Mouse (Mus musculus): ENCODE measurements at regions not wholly inside any gene's neighbourhood (a gene's known extent, or its start where the extent isn't known, plus 50 kb on each side); places are given as distances from the start of the nearest gene placed in this dataset.

GRCm38 (mm10) chr2:169311821-169312220, 275.7 kb downstream of the Gm11011 start:
- Histone ChIP-seq H3K27me3 (no peaks in the 10 kb centered on the region), H3K4me1 (no peaks in the 10 kb centered on the region), H3K4me3 (no peak overlapping the region), H3K27ac (no peak overlapping the region), H3K4me2 (no peak overlapping the region), H3K9me3 (no peaks in the 10 kb centered on the region), H3K9ac (no peak overlapping the region), H3K36me3 (no peaks in the 10 kb centered on the region)
- no peak for ATAC-seq (ENCODE audit: insufficient number of reproducible peaks, low FRiP score, low TSS enrichment, low read depth)
- WGBS: 78% methylated on average over 12 of the region's 12 CpGs

DNA sequence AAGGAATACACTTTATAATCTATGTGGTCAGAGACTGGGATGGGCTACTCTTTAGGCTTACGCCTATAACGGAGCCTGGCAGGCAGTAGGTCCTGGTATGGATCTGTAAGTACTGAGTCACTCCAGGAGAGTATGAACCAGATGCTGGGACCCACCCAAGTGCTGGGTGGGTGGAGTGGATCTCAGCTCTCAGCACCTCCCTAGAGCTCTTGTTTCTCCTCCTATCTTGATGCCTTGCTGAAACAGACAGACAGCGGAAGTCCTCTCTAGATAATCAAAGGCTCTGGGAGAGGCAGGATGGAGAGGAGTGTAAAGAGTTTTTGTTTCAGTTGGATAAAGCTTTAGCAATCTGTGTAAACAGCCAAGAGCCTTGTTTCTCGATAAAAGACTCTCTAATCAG, 276.2 kb downstream of the Gm11011 start:
- H3K9me3 ChIP-seq: no peaks in the 10 kb centered on the region
- no peaks in the 10 kb centered on the region for H3K27me3 ChIP-seq
- WGBS: 71% methylated on average over 4 of the region's 4 CpGs
- no peak for ATAC-seq (ENCODE audit: insufficient number of reproducible peaks, low FRiP score, low TSS enrichment, low read depth)
- no peak overlapping the region for H3K27ac ChIP-seq
- H3K9ac ChIP-seq: no peak overlapping the region
- H3K4me2 ChIP-seq: no peak overlapping the region
- no peaks in the 10 kb centered on the region for H3K4me1 ChIP-seq
- H3K36me3 ChIP-seq: no peaks in the 10 kb centered on the region
- H3K4me3 ChIP-seq: no peak overlapping the region

DNA sequence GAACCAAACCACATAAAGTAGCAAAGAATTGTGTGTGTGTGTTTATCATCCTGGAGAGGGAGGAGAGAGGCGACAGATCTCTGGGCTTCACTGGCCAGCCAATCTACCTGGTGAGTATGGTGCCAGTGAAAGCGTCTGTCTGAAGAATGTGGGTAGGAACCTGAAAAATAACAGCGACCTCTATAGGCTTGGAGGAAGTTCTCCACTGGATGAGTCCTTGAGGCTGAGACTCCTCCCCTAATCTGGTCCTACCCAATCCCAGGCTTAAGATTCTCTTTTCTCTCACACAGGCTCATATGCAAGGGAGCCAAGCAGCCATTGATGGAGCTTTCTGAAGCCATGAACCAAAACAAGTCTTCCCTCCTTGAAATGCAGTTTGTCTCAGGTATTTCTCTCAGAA, 283.2 kb downstream of the Gm11011 start:
- Histone ChIP-seq H3K4me1 (no peaks in the 10 kb centered on the region), H3K27me3 (no peaks in the 10 kb centered on the region), H3K9ac (no peak overlapping the region), H3K4me3 (no peak overlapping the region), H3K9me3 (no peaks in the 10 kb centered on the region), H3K4me2 (no peak overlapping the region), H3K27ac (no peak overlapping the region), H3K36me3 (no peaks in the 10 kb centered on the region)
- ATAC-seq (ENCODE audit: insufficient number of reproducible peaks, low FRiP score, low TSS enrichment, low read depth): no peak
- 88% methylated on average over 3 of the region's 3 CpGs for WGBS

DNA sequence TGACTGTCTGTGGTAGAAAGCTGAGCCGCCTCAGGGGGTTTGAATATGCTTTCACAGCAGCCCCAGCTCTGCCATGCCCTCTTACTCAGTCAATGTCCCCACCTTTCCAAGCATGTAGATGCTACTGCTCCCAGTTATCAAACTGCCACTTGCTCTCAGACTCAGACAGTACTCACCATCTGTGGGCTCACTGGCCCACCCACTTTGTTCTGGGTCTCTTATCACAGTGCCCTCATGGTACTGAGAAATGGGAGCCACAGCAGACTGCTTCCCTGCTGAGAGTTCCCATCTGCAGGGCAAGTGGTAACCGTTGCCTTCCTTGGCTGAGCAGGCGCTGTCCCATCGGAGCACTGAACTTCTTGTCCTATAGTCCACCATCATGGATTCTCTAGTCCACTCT, 286.6 kb downstream of the Gm11011 start:
- Histone ChIP-seq H3K4me2 (no peak overlapping the region), H3K4me1 (peaks cover 5% of the 10 kb centered on the region; the same call in 1 of the 2 replicates), H3K4me3 (no peak overlapping the region), H3K27me3 (no peaks in the 10 kb centered on the region), H3K27ac (no peak overlapping the region), H3K9ac (no peak overlapping the region), H3K9me3 (no peaks in the 10 kb centered on the region), H3K36me3 (no peaks in the 10 kb centered on the region)
- WGBS: 85% methylated on average over 4 of the region's 4 CpGs
- no peak for ATAC-seq (ENCODE audit: insufficient number of reproducible peaks, low FRiP score, low TSS enrichment, low read depth)

- Histone ChIP-seq H3K4me3 (no peak overlapping the region), H3K4me2 (no peak overlapping the region), H3K4me1 (peaks cover 5% of the 10 kb centered on the region; the same call in 1 of the 2 replicates), H3K9me3 (no peaks in the 10 kb centered on the region), H3K36me3 (no peaks in the 10 kb centered on the region), H3K27ac (no peak overlapping the region), H3K27me3 (no peaks in the 10 kb centered on the region), H3K9ac (no peak overlapping the region)
- no peak for ATAC-seq (ENCODE audit: insufficient number of reproducible peaks, low FRiP score, low TSS enrichment, low read depth)
- WGBS: 71% methylated on average over 8 of the region's 8 CpGs
These were observed 287.1 kb downstream of the Gm11011 start for GRCm38 (mm10) chr2:169300411-169300810.

DNA sequence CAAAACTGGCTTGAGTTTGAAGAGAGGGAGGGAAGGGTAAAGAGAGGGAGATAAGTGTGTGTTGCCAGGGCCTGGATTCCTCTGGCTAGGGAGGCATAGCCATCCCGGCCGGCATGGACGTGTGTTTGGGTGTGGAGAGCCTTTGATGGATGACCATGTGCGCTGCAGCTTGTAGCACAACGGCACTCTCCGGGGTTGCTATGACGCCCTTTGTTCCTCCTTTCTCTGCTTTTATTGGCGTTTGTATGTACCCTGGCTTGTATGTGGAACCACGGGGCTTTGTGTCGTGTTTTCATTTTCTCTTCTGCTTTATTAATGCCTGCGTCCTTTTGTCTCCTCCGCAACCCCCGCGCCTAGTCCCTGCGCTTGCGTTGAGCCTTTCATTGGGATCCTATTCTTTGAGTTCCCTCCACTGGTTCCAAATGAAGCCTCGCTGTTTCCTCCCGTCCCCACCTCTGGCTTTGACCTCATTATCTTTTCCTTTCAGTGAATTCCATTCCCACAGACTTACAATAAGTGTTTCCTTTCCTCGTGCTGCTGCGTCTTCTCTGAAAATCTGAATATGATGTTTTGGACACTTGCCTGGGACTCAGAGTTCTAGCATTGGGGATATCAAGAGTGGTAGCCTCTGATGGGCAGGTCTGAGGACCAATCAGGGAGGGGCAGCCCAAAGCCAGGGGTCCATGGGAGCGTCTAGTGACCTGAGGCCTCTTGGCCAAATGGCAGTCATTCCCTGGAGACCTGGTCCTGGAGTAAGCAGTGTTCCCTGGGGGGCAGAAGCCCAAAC, 289.5 kb downstream of the Gm11011 start:
- peak overlapping the region; percentile 34; the same call in 1 of the 2 replicates for H3K4me2 ChIP-seq
- peaks cover 5% of the 10 kb centered on the region; the same call in 1 of the 2 replicates for H3K4me1 ChIP-seq
- WGBS: 32% methylated on average over 21 of the region's 21 CpGs
- no peaks in the 10 kb centered on the region for H3K36me3 ChIP-seq
- peak overlapping the region; percentile 17 for H3K4me3 ChIP-seq
- no peaks in the 10 kb centered on the region for H3K27me3 ChIP-seq
- H3K27ac ChIP-seq: no peak overlapping the region
- no peaks in the 10 kb centered on the region for H3K9me3 ChIP-seq
- no peak overlapping the region for H3K9ac ChIP-seq
- ATAC-seq (ENCODE audit: insufficient number of reproducible peaks, low FRiP score, low TSS enrichment, low read depth): no peak

GRCm38 (mm10) chr2:169297226-169297625, 290.3 kb downstream of the Gm11011 start:
- no peak for ATAC-seq (ENCODE audit: insufficient number of reproducible peaks, low FRiP score, low TSS enrichment, low read depth)
- H3K9me3 ChIP-seq: no peaks in the 10 kb centered on the region
- H3K4me1 ChIP-seq: peaks cover 5% of the 10 kb centered on the region; the same call in 1 of the 2 replicates
- H3K4me2 ChIP-seq: no peak overlapping the region
- no peak overlapping the region for H3K4me3 ChIP-seq
- no peaks in the 10 kb centered on the region for H3K36me3 ChIP-seq
- WGBS: 68% methylated on average over 4 of the region's 4 CpGs
- H3K9ac ChIP-seq: no peak overlapping the region
- H3K27me3 ChIP-seq: no peaks in the 10 kb centered on the region
- no peak overlapping the region for H3K27ac ChIP-seq

DNA sequence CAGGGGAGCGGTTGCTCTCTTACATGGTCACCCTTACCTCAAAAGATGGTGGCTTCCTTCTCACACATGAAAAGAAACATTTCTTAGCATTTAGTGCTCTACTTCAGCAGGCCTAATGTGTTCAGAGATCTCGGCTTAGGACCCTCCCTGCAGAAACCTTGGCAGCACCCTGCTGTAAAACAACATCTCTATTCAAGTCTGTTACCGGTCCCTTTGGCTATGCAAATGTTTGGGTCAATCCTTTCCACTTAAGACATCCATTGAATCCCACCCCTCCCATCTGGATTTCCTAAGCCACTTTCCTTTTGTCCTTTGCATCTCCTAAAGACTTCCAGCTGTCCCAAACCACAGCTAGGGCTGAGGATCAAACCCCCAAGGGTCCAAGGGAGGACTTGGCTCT, 294.2 kb downstream of the Gm11011 start:
- Histone ChIP-seq H3K36me3 (no peaks in the 10 kb centered on the region), H3K4me3 (no peak overlapping the region), H3K27ac (no peak overlapping the region), H3K4me2 (no peak overlapping the region), H3K4me1 (peaks cover 5% of the 10 kb centered on the region; the same call in 1 of the 2 replicates), H3K27me3 (no peaks in the 10 kb centered on the region), H3K9ac (no peak overlapping the region), H3K9me3 (no peaks in the 10 kb centered on the region)
- WGBS: 51% methylated on average over 3 of the region's 3 CpGs
- no peak for ATAC-seq (ENCODE audit: insufficient number of reproducible peaks, low FRiP score, low TSS enrichment, low read depth)

DNA sequence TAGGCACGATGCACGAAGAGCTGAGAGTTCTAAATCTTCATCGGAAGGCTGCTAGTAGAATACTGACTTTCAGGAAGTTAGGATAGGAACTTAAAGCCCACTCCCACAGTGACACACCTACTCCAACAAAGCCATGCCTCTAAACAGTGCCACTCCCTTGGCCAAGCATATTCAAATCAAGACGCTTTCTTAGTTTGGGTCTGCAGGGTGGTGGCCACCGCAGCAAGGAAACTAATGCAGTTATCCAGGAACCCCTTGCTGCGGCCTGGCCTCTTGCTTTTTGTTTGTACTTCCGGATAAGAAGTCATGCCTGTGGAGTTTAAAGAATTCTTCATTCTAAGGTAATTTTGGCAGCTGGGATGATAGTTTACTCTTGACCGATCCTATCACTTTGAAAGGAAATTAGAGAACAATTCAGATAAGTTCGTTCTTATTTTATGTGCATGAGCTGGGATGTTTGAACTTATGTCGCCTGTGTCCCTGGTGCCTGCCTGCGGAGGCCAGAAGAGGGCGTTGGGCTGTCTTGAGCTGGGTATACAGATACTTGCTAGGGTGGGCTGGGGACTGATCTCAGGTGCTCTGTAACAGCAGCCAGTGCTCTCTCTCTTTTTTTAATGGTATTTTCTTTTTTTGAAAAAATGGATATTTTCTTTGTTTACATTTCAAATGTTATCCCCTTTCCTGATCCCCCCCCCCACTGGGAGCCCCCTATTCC, 298.5 kb downstream of the Gm11011 start:
- Histone ChIP-seq H3K27ac (no peak overlapping the region), H3K4me3 (no peak overlapping the region), H3K36me3 (no peaks in the 10 kb centered on the region), H3K27me3 (no peaks in the 10 kb centered on the region), H3K4me1 (no peaks in the 10 kb centered on the region), H3K9me3 (no peaks in the 10 kb centered on the region), H3K4me2 (no peak overlapping the region), H3K9ac (no peak overlapping the region)
- 92% methylated on average over 12 of the region's 12 CpGs for WGBS
- no peak for ATAC-seq (ENCODE audit: insufficient number of reproducible peaks, low FRiP score, low TSS enrichment, low read depth)

DNA sequence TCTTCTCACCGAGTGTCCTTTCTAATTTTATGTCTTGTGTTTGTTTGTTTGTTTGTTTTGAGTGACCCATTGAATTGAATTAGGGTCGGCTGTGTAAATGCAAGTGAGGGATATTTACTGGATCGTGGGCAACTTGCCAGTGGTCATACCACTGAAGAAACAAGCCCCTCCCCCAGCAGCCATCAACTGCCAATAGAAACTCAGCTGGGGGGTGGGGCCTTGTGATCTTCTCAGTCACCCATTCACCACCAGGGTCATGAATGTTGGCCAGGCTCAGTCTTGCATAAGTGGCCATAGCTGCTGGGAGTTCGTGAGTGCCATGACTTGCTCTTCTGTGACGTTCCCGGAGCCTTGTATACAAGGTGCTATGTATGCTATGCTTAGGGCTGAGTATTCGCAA, 300.8 kb downstream of the Gm11011 start:
- no peak overlapping the region for H3K27ac ChIP-seq
- no peak for ATAC-seq (ENCODE audit: insufficient number of reproducible peaks, low FRiP score, low TSS enrichment, low read depth)
- 81% methylated on average over 7 of the region's 7 CpGs for WGBS

GRCm38 (mm10) chr2:169282508-169283117, 304.9 kb downstream of the Gm11011 start:
- no peaks in the 10 kb centered on the region for H3K4me1 ChIP-seq
- no peak for ATAC-seq (ENCODE audit: insufficient number of reproducible peaks, low FRiP score, low TSS enrichment, low read depth)
- H3K9ac ChIP-seq: no peak overlapping the region
- H3K36me3 ChIP-seq: no peaks in the 10 kb centered on the region
- no peaks in the 10 kb centered on the region for H3K27me3 ChIP-seq
- no peak overlapping the region for H3K27ac ChIP-seq
- WGBS: 46% methylated on average over 13 of the region's 13 CpGs
- no peaks in the 10 kb centered on the region for H3K9me3 ChIP-seq
- H3K4me2 ChIP-seq: no peak overlapping the region
- H3K4me3 ChIP-seq: no peak overlapping the region

More for the DNA sequence above, 300.8 kb downstream of the Gm11011 start:
- no peaks in the 10 kb centered on the region for H3K4me1 ChIP-seq
- no peak overlapping the region for H3K4me3 ChIP-seq
- H3K36me3 ChIP-seq: no peaks in the 10 kb centered on the region
- H3K9ac ChIP-seq: no peak overlapping the region
- H3K27me3 ChIP-seq: no peaks in the 10 kb centered on the region
- no peaks in the 10 kb centered on the region for H3K9me3 ChIP-seq
- H3K4me2 ChIP-seq: no peak overlapping the region

GRCm38 (mm10) chr2:169275371-169275770, 312.2 kb downstream of the Gm11011 start:
- Histone ChIP-seq H3K9me3 (no peaks in the 10 kb centered on the region), H3K27me3 (no peaks in the 10 kb centered on the region), H3K4me1 (no peaks in the 10 kb centered on the region), H3K4me3 (no peak overlapping the region), H3K36me3 (no peaks in the 10 kb centered on the region), H3K9ac (no peak overlapping the region), H3K4me2 (no peak overlapping the region), H3K27ac (no peak overlapping the region)
- ATAC-seq (ENCODE audit: insufficient number of reproducible peaks, low FRiP score, low TSS enrichment, low read depth): no peak
- WGBS: 95% methylated on average over 4 of the region's 4 CpGs

Data from limb, embryonic 15.5 days (tissue).